Mouse (Mus musculus) midbrain, embryonic 11.5 days (tissue): Measurements from ENCODE around the gene Dusp15. TPM values are rescaled to one million over a fixed set of nuclear protein-coding genes. Genes with fewer than 3 reads are reported as not detected.

ENCODE experiments used
- ATAC-seq: fragments of 200-750 bp; cut with Nextera tagmentation; 2 replicates; pipeline ENCODE4 v1.8.0; 2017; ENCODE audit warnings: moderate TSS enrichment, moderate library complexity; ENCODE audit not compliant: low FRiP score
- DNase-seq: peaks from one replicate; pipeline ENCODE4 v3.0.0; 2015; ENCODE audit warnings: low spot score; ENCODE audit errors: missing footprints
- H3K27ac ChIP-seq: fragments of 300-500 bp; sonication (generic); 2 replicates; pipeline ENCODE4 v1.5.1; 2014; ENCODE audit warnings: low read depth, low read length
- H3K27me3 ChIP-seq: fragments of 300-500 bp; sonication (generic); 2 replicates; pipeline ENCODE4 v1.6.1; 2014; ENCODE audit warnings: mild to moderate bottlenecking, low read length, moderate library complexity, mixed read lengths; ENCODE audit not compliant: control insufficient read depth, insufficient read depth
- H3K36me3 ChIP-seq: fragments of 300-500 bp; sonication (generic); 2 replicates; pipeline ENCODE4 v1.6.1; 2014; ENCODE audit warnings: mild to moderate bottlenecking, low read length, moderate library complexity, mixed read lengths; ENCODE audit not compliant: control insufficient read depth, insufficient read depth
- H3K4me1 ChIP-seq: fragments of 300-500 bp; sonication (generic); 2 replicates; pipeline ENCODE4 v1.6.1; 2014; ENCODE audit warnings: low read length; ENCODE audit not compliant: control insufficient read depth, insufficient read depth
- H3K4me2 ChIP-seq: fragments of 300-500 bp; sonication (generic); 2 replicates; pipeline ENCODE4 v1.6.1; 2014; ENCODE audit warnings: mild to moderate bottlenecking, moderate library complexity
- H3K4me3 ChIP-seq: fragments of 300-500 bp; sonication (generic); 2 replicates; pipeline ENCODE4 v1.5.1; 2014; ENCODE audit warnings: low read depth, low read length
- H3K9ac ChIP-seq: fragments of 300-500 bp; sonication (generic); 2 replicates; pipeline ENCODE4 v1.6.1; 2014; ENCODE audit warnings: low read length
- H3K9me3 ChIP-seq: fragments of 300-500 bp; sonication (generic); 2 replicates; pipeline ENCODE4 v1.6.1; 2016; ENCODE audit warnings: low read length; ENCODE audit not compliant: control insufficient read depth
- WGBS: fragments of 180-500 bp; shearing (Covaris S2); extraction: QIAGEN DNeasy Blood & Tissue Kit; methylation state at CpG from one replicate; pipeline ENCODE4 v1.1.7; 2014; 5-methylcytosine and 5-hydroxymethylcytosine counted together
- polyA plus RNA-seq: library from polyadenylated mRNA; unstranded; fragments of >200 nt; fragmentation: Nextera tagmentation; extraction: Ambion mirVana; gene quantifications from 2 replicates; pipeline ENCODE4 v1.2.1, GENCODE M21; 2014

The Dusp15 gene
- polyA plus RNA-seq, 1 experiment from 2014 or later: 0.89 TPM

- H3K36me3 ChIP-seq: no peaks in the 10 kb centered on the region
- peaks cover 7% of the 10 kb centered on the region; the same call in 1 of the 2 replicates for H3K27me3 ChIP-seq
- peak overlapping the region; percentile 33 for H3K4me2 ChIP-seq
- no peak overlapping the region for H3K4me3 ChIP-seq
- 4% methylated on average over 18 of the region's 18 CpGs for WGBS
- H3K9me3 ChIP-seq: no peaks in the 10 kb centered on the region
- H3K27ac ChIP-seq: no peak overlapping the region
- peaks cover 2% of the 10 kb centered on the region; the same call in 1 of the 2 replicates for H3K4me1 ChIP-seq
- peak; percentile 73 for ATAC-seq
- H3K9ac ChIP-seq: no peak overlapping the region
- DNase-seq: peak; percentile 97
Measured at GRCm38 (mm10) chr2:152914310-152915120, 37.0 kb downstream of the Dusp15 start.

GRCm38 (mm10) chr2:152913471-152913870 lies 38.0 kb downstream of the Dusp15 start:
- DNase-seq (no peak), ATAC-seq (no peak)
- Histone ChIP-seq H3K9ac (no peak overlapping the region), H3K27me3 (peaks cover 7% of the 10 kb centered on the region; the same call in 1 of the 2 replicates), H3K4me3 (no peak overlapping the region), H3K9me3 (no peaks in the 10 kb centered on the region), H3K27ac (no peak overlapping the region), H3K4me1 (peaks cover 2% of the 10 kb centered on the region; the same call in 1 of the 2 replicates), H3K4me2 (no peak overlapping the region), H3K36me3 (no peaks in the 10 kb centered on the region)
- WGBS: 38% methylated on average over 7 of the region's 7 CpGs

DNA sequence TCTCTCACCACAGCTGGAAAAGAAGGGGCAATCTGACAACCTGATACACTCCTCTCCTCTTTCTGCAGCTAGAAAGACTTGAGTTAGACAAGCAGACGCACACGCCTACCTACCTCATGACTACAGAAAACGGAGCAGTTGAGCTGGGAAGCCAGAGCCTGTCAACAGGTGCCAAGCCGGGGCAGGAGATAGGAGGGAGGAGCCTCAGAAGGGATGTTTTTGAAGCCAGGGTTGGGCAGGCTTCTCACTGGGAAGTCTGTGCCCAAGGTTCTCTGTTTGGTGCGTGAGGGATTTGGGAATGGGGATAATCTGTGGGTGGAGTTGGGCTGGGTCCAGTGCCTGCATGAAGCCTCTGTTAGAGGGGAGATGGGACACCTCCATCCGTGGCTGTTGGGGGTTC lies 40.1 kb downstream of the Dusp15 start:
- DNase-seq (no peak), ATAC-seq (no peak)
- H3K36me3 ChIP-seq: no peaks in the 10 kb centered on the region
- H3K9me3 ChIP-seq: no peaks in the 10 kb centered on the region
- H3K27ac ChIP-seq: no peak overlapping the region
- no peak overlapping the region for H3K9ac ChIP-seq
- no peak overlapping the region for H3K4me3 ChIP-seq
- H3K4me2 ChIP-seq: no peak overlapping the region
- H3K27me3 ChIP-seq: peaks cover 7% of the 10 kb centered on the region; the same call in 1 of the 2 replicates
- H3K4me1 ChIP-seq: peaks cover 6% of the 10 kb centered on the region; the same call in 1 of the 2 replicates
- 38% methylated on average over 6 of the region's 6 CpGs for WGBS

DNA sequence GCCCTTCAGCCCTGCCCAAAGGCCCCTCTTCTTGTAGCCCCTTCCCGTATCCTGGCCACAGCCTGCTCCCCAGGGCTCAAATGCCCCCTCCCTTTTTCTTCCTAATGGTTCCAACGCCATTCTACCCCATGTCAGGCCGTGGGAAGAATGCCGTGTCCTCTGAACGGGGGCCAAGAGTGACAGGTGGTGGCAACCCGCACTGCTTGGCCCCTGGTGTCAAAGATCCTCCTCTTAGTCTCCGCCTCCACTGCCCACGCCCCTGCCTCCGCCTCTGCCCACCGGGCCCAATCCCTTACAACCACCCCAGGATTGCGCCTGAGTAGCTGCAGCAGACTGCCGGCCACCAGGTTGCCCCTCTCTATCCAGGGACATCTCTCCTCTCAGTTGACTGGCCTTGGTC lies 40.5 kb downstream of the Dusp15 start, which contains the start of gene Mylk2:
Gene Mylk2, plus strand, starts transcription at position 322 of the 400 bp plus-strand sequence.
- Histone ChIP-seq H3K27me3 (peaks cover 7% of the 10 kb centered on the region; the same call in 1 of the 2 replicates), H3K36me3 (no peaks in the 10 kb centered on the region), H3K4me3 (no peak within 1 kb of the TSS), H3K4me1 (peaks cover 6% of the 10 kb centered on the region; the same call in 1 of the 2 replicates), H3K9ac (no peak within 1 kb of the TSS), H3K27ac (no peak within 1 kb of the TSS), H3K4me2 (no peak within 1 kb of the TSS), H3K9me3 (no peaks in the 10 kb centered on the region)
- 27% methylated on average over 11 of the region's 12 CpGs for WGBS
- DNase-seq: no peak
- ATAC-seq: no peak

DNA sequence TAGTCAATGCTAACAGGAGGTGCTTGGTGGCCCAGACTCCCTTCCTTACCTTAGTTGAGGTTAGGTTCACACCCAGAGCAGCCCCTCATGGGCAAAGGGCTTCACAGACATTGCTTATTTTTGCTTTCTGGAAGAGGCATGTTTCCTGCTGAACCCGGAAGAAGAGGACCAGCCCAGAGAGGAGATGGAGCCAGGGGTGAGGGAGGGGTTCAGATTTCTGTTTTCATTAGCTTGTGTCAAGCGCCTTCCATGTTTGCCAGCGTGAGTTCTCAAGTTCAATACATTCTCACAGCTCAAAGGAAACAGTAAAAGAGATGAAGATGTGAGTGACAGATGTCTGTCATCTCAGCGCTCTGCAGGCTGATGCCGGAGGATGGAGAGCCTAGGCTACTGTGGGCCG lies 41.6 kb downstream of the Dusp15 start:
- Histone ChIP-seq H3K27me3 (peaks cover 7% of the 10 kb centered on the region; the same call in 1 of the 2 replicates), H3K9ac (no peak overlapping the region), H3K4me1 (peaks cover 6% of the 10 kb centered on the region; the same call in 1 of the 2 replicates), H3K9me3 (no peaks in the 10 kb centered on the region), H3K27ac (no peak overlapping the region), H3K36me3 (no peaks in the 10 kb centered on the region), H3K4me3 (no peak overlapping the region), H3K4me2 (no peak overlapping the region)
- no peak for DNase-seq
- ATAC-seq: no peak
- 84% methylated on average over 6 of the region's 6 CpGs for WGBS

- Histone ChIP-seq H3K4me2 (no peak overlapping the region), H3K4me3 (no peak overlapping the region), H3K4me1 (peaks cover 7% of the 10 kb centered on the region; the same call in 1 of the 2 replicates), H3K27ac (no peak overlapping the region), H3K27me3 (peaks cover 3% of the 10 kb centered on the region; the same call in 1 of the 2 replicates), H3K9me3 (no peaks in the 10 kb centered on the region), H3K36me3 (no peaks in the 10 kb centered on the region), H3K9ac (no peak overlapping the region)
- ATAC-seq (no peak), DNase-seq (no peak)
- 60% methylated on average over 14 of the region's 14 CpGs for WGBS
Measured at GRCm38 (mm10) chr2:152907114-152907943, 44.2 kb downstream of the Dusp15 start.

DNA sequence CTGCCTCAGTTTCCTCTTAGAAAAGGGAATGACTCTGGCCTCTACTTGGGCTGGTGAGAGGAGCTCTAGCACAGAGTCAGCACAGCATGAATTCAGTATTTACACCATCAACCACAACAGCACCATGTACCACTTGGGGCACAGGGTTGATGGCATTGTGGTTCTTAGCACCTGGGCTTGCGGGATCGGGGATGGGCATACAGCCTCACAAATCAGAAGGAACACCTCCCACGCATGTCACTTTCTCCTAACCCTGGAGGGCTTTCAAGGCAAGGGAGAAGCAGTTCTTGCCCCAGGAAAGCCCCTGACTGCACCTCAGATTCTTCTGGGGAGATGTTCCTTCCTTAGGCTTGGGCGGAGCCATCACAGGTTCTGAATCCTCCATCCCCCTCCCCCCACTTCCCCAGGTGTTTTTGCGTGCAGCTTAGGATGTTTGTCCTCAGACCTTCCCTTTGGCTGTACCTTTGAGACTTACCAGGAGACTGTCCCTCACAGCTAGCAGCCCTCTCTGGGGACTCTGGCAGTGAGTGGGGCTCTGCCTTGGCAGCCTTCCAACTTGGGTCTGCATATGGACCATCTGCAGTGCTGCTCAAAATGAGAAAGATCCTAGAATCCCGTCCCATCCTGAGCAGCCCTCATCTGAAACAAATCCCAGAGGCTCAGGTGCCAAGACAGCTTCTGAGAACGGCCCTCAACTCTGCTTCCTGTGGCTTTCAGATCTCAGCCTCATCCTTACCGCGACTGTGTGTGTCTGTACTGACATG lies 45.0 kb downstream of the Dusp15 start:
- Histone ChIP-seq H3K36me3 (no peaks in the 10 kb centered on the region), H3K4me1 (peaks cover 8% of the 10 kb centered on the region; the same call in 1 of the 2 replicates), H3K27ac (no peak overlapping the region), H3K4me3 (no peak overlapping the region), H3K9ac (no peak overlapping the region), H3K27me3 (no peaks in the 10 kb centered on the region; the same call in 1 of the 2 replicates), H3K9me3 (no peaks in the 10 kb centered on the region), H3K4me2 (no peak overlapping the region)
- WGBS: 68% methylated on average over 9 of the region's 9 CpGs
- ATAC-seq (no peak), DNase-seq (no peak)

GRCm38 (mm10) chr2:152905036-152905829 lies 46.3 kb downstream of the Dusp15 start:
- no peak overlapping the region for H3K27ac ChIP-seq
- DNase-seq (no peak), ATAC-seq (no peak)
- H3K27me3 ChIP-seq: no peaks in the 10 kb centered on the region
- H3K4me1 ChIP-seq: peaks cover 8% of the 10 kb centered on the region; the same call in 1 of the 2 replicates
- WGBS: 77% methylated on average over 11 of the region's 11 CpGs
- no peaks in the 10 kb centered on the region for H3K9me3 ChIP-seq
- no peak overlapping the region for H3K4me2 ChIP-seq
- H3K9ac ChIP-seq: no peak overlapping the region
- no peaks in the 10 kb centered on the region for H3K36me3 ChIP-seq
- H3K4me3 ChIP-seq: no peak overlapping the region
